Mouse (Mus musculus) layer of hippocampus, adult 2 months (tissue): ENCODE measurements at regions not wholly inside any gene's neighbourhood (a gene's known extent, or its start where the extent isn't known, plus 50 kb on each side); places are given as distances from the start of the nearest gene placed in this dataset.
"Not testable (repeated sequence)": the region's sequence is repeated elsewhere in the genome, so short reads cannot be mapped to it uniquely, and the experiment has no call there.

Experiments
- DNase-seq, 2 experiments: peaks; one replicate each; pipeline ENCODE4 v3.0.0; 2022; ENCODE audit warnings: low spot score in 2 of 2
- H3K27ac ChIP-seq: fragments of 200-600 bp; 2 replicates; pipeline ENCODE4 v1.8.1; 2022
- H3K4me3 ChIP-seq: fragments of 200-600 bp; 2 replicates; pipeline ENCODE4 v1.8.1; 2022; ENCODE audit warnings: mild to moderate bottlenecking
- CTCF ChIP-seq: fragments of 200-600 bp; conservative IDR thresholded peaks from 2 replicates; pipeline ENCODE4 v1.8.1; 2022; ENCODE audit warnings: antibody characterized with exemption, mild to moderate bottlenecking, moderate library complexity

GRCm38 (mm10) chr7:138467386-138467785 is 69.9 kb upstream of the Tcerg1l start:
- no peak for TF ChIP-seq CTCF
- Histone ChIP-seq H3K27ac (no peak overlapping the region), H3K4me3 (no peak overlapping the region)
- no peak for DNase-seq

GRCm38 (mm10) chr7:138457964-138458363 is 60.4 kb upstream of the Tcerg1l start:
- no peak overlapping the region for H3K4me3 ChIP-seq
- DNase-seq, result no peak
- TF ChIP-seq CTCF, result no peak
- H3K27ac ChIP-seq, result no peak overlapping the region

GRCm38 (mm10) chr7:138455371-138455770 is 57.8 kb upstream of the Tcerg1l start:
- no peak overlapping the region for H3K4me3 ChIP-seq
- TF ChIP-seq CTCF, result no peak
- no peak for DNase-seq
- no peak overlapping the region for H3K27ac ChIP-seq

GRCm38 (mm10) chr7:138454498-138455225 is 57.1 kb upstream of the Tcerg1l start:
- H3K27ac ChIP-seq, DNase-seq, H3K4me3 ChIP-seq: not testable (repeated sequence)

- peak; percentile 52 to 71 for DNase-seq
- Histone ChIP-seq H3K4me3 (no peak overlapping the region), H3K27ac (no peak overlapping the region)
- TF ChIP-seq CTCF, result no peak
These were observed 53.8 kb upstream of the Tcerg1l start for GRCm38 (mm10) chr7:138451321-138451720.

- no peak for DNase-seq
- H3K4me3 ChIP-seq, result no peak overlapping the region
- TF ChIP-seq CTCF, result no peak
- H3K27ac ChIP-seq, result no peak overlapping the region
These were observed 51.0 kb upstream of the Tcerg1l start for GRCm38 (mm10) chr7:138448519-138448918.
